Mouse (Mus musculus) midbrain, embryonic 10.5 days (tissue): ENCODE results near the gene Kcnab2. TPM values are rescaled to one million over a fixed set of nuclear protein-coding genes. Genes with fewer than 3 reads are reported as not detected.

Experiments
- DNase-seq: peaks from one replicate; pipeline ENCODE4 v3.0.0-alpha.2; 2017; ENCODE audit warnings: low spot score
- H3K27ac ChIP-seq: fragments of 300-500 bp; sonication (generic); replicated peaks from 2 replicates; pipeline ENCODE4 v1.5.1; 2016; ENCODE audit warnings: mild to moderate bottlenecking
- H3K27me3 ChIP-seq: fragments of 300-500 bp; sonication (generic); 2 replicates; pipeline ENCODE4 v1.6.1; 2016; ENCODE audit warnings: low read depth, mild to moderate bottlenecking; ENCODE audit not compliant: poor library complexity, severe bottlenecking
- H3K36me3 ChIP-seq: fragments of 300-500 bp; sonication (generic); 2 replicates; pipeline ENCODE4 v1.6.1; 2016; ENCODE audit warnings: mild to moderate bottlenecking, moderate library complexity
- H3K4me1 ChIP-seq: fragments of 300-500 bp; sonication (generic); 2 replicates; pipeline ENCODE4 v1.6.1; 2016
- H3K4me3 ChIP-seq: fragments of 300-500 bp; sonication (generic); 2 replicates; pipeline ENCODE4 v1.5.1; 2016; ENCODE audit warnings: mild to moderate bottlenecking, moderate library complexity
- H3K9me3 ChIP-seq: fragments of 300-500 bp; sonication (generic); replicated peaks from 2 replicates; pipeline ENCODE4 v1.6.1; 2016; ENCODE audit warnings: mild to moderate bottlenecking
- whole genome bisulfite sequencing: fragments of 180-500 bp; shearing (Covaris S2); methylation state at CpG from one replicate; pipeline ENCODE4 v1.1.7; 2016; 5-methylcytosine and 5-hydroxymethylcytosine counted together
- polyA plus RNA-seq: library from polyadenylated mRNA; unstranded; fragments of >200 nt; fragmentation: Nextera tagmentation; extraction: Ambion mirVana; gene quantifications from 2 replicates; pipeline ENCODE4 v1.2.1, GENCODE M21; 2016

The Kcnab2 gene
- polyA plus RNA-seq, 1 experiment from 2014 or later, result 12.2 TPM

- Histone ChIP-seq H3K27me3 (peaks cover 39% of the 10 kb centered on the region), H3K27ac (no peak overlapping the region), H3K4me3 (no peak overlapping the region), H3K9me3 (no peaks in the 10 kb centered on the region), H3K4me1 (peaks cover 26% of the 10 kb centered on the region), H3K36me3 (no peaks in the 10 kb centered on the region)
- DNase-seq, result no peak
- 11% methylated on average over 11 of the region's 11 CpGs for WGBS
These were observed 118.0 kb downstream of the Kcnab2 start for GRCm38 (mm10) chr4:152359700-152360099.

GRCm38 (mm10) chr4:152355672-152356071 lies 122.0 kb downstream of the Kcnab2 start:
- Histone ChIP-seq H3K27ac (no peak overlapping the region), H3K36me3 (no peaks in the 10 kb centered on the region), H3K27me3 (peaks cover 50% of the 10 kb centered on the region), H3K4me3 (no peak overlapping the region), H3K9me3 (no peaks in the 10 kb centered on the region), H3K4me1 (peaks cover 30% of the 10 kb centered on the region)
- WGBS, result 73% methylated on average over 7 of the region's 7 CpGs
- DNase-seq, result no peak

GRCm38 (mm10) chr4:152353886-152354637 lies 123.6 kb downstream of the Kcnab2 start:
- H3K36me3 ChIP-seq, result no peaks in the 10 kb centered on the region
- 85% methylated on average over 14 of the region's 14 CpGs for WGBS
- H3K9me3 ChIP-seq, result no peaks in the 10 kb centered on the region
- H3K27ac ChIP-seq, result no peak overlapping the region
- H3K4me3 ChIP-seq, result no peak overlapping the region
- H3K27me3 ChIP-seq, result peaks cover 50% of the 10 kb centered on the region
- no peak for DNase-seq
- peaks cover 29% of the 10 kb centered on the region for H3K4me1 ChIP-seq

GRCm38 (mm10) chr4:152351422-152352305 lies 126.0 kb downstream of the Kcnab2 start:
- H3K4me3 ChIP-seq, result peak overlapping the region; percentile 14; the same call in 1 of the 2 replicates
- peak; percentile 41 for DNase-seq
- H3K27me3 ChIP-seq, result peaks cover 64% of the 10 kb centered on the region
- no peaks in the 10 kb centered on the region for H3K9me3 ChIP-seq
- H3K4me1 ChIP-seq, result peaks cover 29% of the 10 kb centered on the region
- no peak overlapping the region for H3K27ac ChIP-seq
- H3K36me3 ChIP-seq, result no peaks in the 10 kb centered on the region
- WGBS, result 8% methylated on average over 14 of the region's 14 CpGs

GRCm38 (mm10) chr4:152350722-152351421 lies 126.8 kb downstream of the Kcnab2 start:
- H3K27ac ChIP-seq, result no peak overlapping the region
- no peaks in the 10 kb centered on the region for H3K9me3 ChIP-seq
- no peak overlapping the region for H3K4me3 ChIP-seq
- 36% methylated on average over 8 of the region's 8 CpGs for WGBS
- DNase-seq, result no peak
- H3K4me1 ChIP-seq, result peaks cover 26% of the 10 kb centered on the region
- no peaks in the 10 kb centered on the region for H3K36me3 ChIP-seq
- peaks cover 69% of the 10 kb centered on the region for H3K27me3 ChIP-seq

- peaks cover 69% of the 10 kb centered on the region for H3K27me3 ChIP-seq
- H3K9me3 ChIP-seq, result no peaks in the 10 kb centered on the region
- H3K4me1 ChIP-seq, result peaks cover 26% of the 10 kb centered on the region
- no peaks in the 10 kb centered on the region for H3K36me3 ChIP-seq
- H3K27ac ChIP-seq, result no peak overlapping the region
- H3K4me3 ChIP-seq, result no peak overlapping the region
- DNase-seq, result no peak
- WGBS, result 17% methylated on average over 17 of the region's 17 CpGs
These were observed 127.8 kb downstream of the Kcnab2 start for GRCm38 (mm10) chr4:152349837-152350381.

- H3K4me3 ChIP-seq, result no peak overlapping the region
- H3K27ac ChIP-seq, result no peak overlapping the region
- peaks cover 78% of the 10 kb centered on the region for H3K27me3 ChIP-seq
- H3K4me1 ChIP-seq, result peaks cover 27% of the 10 kb centered on the region
- no peaks in the 10 kb centered on the region for H3K36me3 ChIP-seq
- 64% methylated on average over 7 of the region's 7 CpGs for WGBS
- no peaks in the 10 kb centered on the region for H3K9me3 ChIP-seq
- no peak for DNase-seq
These were observed 132.4 kb downstream of the Kcnab2 start for GRCm38 (mm10) chr4:152345120-152345889.

- no peak for DNase-seq
- WGBS, result 70% methylated on average over 7 of the region's 7 CpGs
- Histone ChIP-seq H3K27ac (no peak overlapping the region), H3K27me3 (peaks cover 78% of the 10 kb centered on the region), H3K36me3 (no peaks in the 10 kb centered on the region), H3K4me1 (peaks cover 27% of the 10 kb centered on the region), H3K4me3 (no peak overlapping the region), H3K9me3 (no peaks in the 10 kb centered on the region)
These were observed 133.0 kb downstream of the Kcnab2 start for GRCm38 (mm10) chr4:152344651-152345050.

GRCm38 (mm10) chr4:152343296-152343695 lies 134.4 kb downstream of the Kcnab2 start:
- Histone ChIP-seq H3K4me1 (peaks cover 37% of the 10 kb centered on the region), H3K27me3 (peaks cover 78% of the 10 kb centered on the region), H3K36me3 (no peaks in the 10 kb centered on the region), H3K4me3 (no peak overlapping the region), H3K27ac (no peak overlapping the region), H3K9me3 (no peaks in the 10 kb centered on the region)
- WGBS, result 5% methylated on average over 5 of the region's 5 CpGs
- DNase-seq, result peak; percentile 53
